Mouse (Mus musculus): ENCODE measurements around the gene Upp2. TPM values are rescaled to one million over a fixed set of nuclear protein-coding genes. Genes with fewer than 3 reads are reported as not detected.

The Upp2 gene
- total RNA-seq, 1 experiment from 2014 or later: 52.8 TPM

DNA sequence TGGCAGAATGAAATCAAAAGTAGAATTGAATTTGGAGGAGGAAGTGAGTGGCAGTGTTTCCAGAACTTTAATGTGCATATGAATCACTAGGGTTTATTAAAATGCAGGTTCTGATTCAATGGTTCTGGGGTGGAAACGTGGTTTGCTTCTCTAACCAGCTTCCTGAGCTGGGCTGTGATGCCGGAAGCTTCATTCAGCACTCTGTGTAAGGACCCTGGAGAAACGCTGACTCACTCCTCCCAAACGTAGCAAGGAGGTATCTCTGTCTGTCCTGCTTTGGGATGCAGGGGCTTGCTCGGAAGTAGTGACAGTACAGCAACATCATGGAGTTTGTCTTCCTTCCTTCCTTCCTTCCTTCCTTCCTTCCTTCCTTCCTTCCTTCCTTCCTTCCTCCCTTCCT is 192.6 kb downstream of the Upp2 start:
- DNase-seq: no peak

DNA sequence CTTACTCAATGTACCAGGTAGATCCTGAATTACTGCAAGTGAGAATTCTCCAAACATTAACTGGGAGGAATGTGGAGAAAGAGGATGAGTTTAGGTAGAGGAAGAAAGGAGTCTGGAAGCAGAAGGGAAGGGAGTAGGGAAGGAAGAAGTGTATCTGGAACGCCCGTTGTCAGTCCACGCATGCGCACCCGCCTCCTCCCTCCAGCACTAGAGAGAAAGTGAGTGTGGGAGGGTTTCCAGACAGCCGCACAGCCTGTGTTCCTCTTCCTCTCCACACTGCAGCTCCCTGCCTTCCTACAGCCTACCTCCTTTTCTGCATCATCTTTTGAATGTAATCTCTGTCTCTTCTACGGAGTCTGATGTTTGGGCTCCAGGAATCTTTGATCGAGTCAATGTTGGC is 198.0 kb downstream of the Upp2 start:
- no peak for DNase-seq

DNA sequence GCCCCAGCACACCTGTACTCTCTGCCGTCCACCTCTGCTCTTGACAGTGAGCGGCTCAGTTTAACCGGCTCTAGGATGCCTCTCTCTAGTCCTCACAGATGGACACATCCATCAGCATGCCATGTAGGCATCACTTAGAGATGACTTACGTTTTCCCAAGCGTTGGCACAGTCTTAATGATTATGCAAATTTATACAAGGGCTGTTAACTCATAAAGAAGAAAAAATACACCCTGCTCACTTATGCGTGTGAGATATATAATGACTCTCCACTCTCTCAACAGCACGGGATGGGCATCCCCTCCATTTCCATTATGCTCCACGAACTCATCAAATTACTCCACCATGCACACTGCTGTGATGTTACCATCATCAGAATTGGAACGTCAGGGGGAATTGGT is 206.7 kb downstream of the Upp2 start:
- no peak for DNase-seq

DNA sequence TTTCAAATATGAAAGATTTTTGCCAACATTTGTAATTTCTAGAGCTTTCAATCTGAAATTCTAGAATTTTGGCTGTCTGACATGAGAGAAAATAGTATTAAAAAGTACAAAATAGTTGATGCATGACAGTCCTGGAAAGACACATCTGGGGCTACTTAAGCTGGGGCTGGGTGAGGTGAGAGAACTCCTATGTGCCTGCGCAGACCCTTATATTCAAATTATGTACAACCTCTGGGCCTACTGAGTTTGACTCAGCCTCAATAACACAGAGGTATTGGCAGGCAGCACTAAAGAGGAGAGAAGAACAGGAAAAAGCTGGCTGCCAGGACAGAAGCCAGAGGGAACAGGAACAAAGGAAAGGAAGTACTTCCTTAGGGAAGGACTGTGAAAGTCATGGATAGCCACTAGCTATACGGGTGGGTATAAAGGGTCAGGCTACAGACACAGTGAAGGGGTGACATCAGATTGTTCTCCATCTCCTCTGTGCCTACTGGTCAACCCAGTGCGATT is 211.9 kb downstream of the Upp2 start:
- DNase-seq: no peak

DNA sequence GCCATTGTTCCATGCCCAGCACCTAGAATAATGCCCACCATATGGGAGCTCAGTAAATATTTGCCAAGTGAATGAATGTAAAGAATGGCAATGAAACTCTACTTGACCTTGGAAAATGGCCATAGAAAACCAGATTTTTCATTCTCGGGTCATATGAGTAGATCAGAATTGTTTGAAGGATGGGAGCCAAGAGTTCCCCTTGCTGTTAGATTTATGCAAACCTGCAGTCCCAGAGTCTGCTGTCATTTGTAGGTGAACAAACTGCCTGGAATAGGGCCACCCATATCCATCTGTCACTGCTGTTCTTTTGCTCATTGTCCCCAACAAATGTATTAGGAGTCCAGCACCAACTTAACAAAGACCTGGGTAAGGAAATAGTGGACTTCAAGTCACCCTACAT is 216.4 kb downstream of the Upp2 start:
- no peak for DNase-seq

DNA sequence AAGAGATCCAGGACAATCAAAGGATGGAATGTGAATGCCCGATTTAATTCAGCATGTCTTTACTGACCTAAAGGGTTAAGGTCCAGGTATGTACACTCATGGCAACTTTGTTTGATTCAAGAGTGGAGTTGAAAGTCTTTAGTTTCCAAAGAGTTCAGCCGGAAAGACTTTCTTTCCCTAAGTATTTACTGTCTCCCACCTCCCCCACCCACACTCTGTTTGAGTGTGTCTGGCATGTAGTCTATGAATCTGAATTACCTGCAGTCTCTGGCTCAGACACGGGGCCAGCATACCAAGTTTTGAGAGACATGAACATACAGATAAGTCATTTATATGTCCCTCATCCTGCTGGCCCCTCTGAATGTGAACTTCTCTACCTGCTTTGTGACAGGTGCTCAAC is 219.1 kb downstream of the Upp2 start:
- DNase-seq: no peak

DNA sequence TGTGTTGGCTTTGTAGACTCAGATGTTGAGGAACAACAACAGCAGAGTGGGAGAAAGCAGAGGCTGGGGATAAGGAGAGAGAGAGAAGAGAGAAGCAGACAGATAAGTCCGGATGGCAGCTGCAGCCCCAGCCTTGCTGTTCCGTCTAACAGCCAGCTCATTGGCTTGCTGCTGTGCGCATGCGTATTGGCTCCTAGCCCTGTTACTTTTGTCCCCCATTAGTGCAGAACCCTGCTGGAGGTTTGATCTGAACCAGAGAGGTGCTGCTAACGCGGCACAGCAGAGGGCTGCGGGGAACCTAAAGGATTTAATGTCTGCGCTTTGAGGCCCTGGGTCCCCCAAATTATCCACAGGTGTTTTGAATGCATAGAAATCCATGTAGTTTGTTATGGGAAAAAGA is 219.6 kb downstream of the Upp2 start:
- DNase-seq: peak; percentile 17

DNA sequence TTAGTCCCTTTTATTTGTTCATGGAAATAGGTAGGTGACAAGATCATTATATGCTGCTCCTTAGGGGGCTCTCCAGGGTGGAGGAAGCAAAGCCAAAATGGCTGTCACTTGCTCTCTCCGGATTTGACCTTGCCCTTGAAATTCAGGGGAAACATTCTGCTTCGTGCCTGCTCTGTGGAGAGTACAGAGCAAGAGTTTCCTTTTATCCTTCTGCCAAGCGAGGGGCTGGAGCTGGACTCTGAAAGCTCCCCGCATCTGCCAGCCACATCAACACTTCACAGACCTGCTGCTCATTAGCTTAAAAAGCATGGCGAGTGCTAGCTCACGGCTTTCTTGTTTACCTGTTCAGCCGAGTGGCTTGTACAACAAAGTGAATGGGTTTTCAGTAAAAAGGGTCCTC is 220.3 kb downstream of the Upp2 start:
- peak; percentile 32 for DNase-seq

DNA sequence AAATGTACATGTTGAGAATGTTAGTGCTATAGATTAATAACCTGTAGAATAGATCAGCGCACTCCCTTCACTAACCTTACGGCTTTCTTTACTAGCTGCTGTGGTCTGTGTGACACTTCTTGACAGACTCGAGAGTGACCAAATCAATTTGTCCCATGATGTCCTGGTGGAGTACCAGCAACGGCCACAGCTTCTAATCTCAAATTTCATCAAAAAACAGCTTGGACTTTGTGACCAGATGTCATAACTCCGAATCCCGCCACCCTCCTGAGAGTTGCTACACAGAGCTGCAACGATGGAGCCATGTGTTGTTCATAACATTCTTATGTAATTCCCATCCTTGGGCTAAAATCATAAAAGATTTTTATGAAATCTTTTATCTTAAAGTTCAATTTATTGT is 222.8 kb downstream of the Upp2 start:
- DNase-seq: no peak

DNA sequence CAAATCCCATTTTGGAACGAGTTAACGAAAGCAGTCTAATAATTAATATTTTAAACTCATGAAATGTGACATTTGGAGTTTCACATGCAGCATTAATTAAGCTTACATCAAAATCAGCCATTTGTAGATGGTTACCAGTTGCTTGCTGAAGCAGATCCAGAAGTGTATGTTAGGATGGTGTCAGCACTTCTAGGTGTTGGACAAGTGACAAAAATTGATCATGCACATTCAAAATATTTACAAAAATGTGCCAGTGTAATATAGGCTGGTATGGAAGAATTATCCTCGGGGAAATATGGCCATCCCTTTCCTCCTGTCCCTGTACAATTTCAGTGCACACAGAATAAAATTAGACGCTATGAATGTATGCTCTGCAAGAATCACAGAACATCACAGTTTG is 223.3 kb downstream of the Upp2 start:
- DNase-seq: no peak

DNA sequence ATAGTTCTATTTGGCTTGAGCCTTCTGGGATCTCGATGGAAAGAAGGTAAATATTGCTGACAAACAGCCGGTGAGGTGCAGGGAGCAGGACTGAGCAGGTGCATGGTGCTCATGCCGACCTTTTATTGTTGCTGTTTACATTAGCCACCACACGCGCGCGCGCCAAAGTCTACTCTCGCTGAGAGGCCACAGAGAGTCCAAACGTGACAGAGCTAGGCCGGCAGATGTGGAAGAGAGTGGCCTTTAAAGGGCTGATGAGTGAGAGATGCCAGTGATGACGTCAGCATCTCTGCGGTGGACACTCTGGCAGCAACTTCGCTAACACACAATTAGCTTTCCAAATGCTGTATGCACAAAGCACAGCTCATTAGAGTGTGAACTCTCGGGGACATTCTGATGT is 227.4 kb downstream of the Upp2 start:
- DNase-seq: no peak

DNA sequence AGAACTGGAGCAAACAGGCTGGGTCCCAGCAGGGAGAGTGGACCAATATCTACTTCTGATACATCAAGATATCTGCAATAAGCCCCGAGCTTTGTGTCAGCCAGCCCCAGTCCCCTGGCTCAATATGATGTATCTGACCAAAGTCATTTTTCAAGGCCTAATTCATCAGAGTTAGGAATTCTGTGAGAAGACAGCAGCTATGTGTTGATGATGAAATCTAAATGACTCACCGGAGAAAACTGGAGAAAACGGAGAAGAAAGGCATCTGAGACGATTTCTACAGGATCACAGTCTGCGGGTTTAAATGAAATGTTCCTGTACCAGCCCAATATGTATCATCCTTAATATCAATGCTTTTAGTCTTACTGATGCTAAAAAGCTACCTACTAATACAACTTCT is 228.3 kb downstream of the Upp2 start:
- DNase-seq: no peak

DNA sequence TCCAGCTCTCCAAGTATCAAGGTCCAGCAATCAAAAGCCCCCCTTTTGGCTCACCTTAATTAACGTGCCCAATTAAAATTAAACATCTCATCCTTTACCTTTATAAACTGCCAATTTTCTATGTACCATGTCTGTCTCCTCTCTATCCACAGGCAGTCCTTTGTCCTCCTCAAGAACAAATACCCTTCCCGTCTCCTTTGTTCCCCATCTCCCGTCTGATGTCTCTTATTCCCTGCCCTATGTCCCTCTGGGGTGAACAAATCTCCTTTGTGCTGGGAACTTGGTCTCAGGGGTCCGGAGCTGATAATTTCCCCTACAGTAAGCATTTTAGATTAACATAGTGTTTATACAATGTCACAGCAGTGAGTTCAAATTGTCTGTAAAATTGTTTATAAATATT is 230.4 kb downstream of the Upp2 start:
- DNase-seq: no peak

DNA sequence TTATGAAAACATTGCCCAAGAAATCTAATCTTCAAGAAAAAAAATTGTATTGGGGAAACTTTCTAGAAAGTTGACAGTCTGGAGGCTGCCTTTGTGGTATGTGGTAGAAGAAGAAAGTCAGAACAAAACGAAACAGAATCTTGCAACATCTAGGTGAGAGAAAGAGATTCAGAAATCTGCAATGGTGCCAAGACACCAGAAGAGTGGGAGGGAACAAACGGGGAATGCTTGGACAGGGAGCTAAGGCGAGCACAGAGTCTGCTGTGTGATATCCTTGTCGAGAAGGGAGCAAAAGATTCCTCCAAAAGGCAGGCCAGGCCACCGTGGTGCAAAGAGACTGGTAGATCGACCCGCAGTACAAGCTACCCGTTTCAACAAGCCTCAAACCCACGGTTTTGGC is 232.0 kb downstream of the Upp2 start:
- DNase-seq: no peak

DNA sequence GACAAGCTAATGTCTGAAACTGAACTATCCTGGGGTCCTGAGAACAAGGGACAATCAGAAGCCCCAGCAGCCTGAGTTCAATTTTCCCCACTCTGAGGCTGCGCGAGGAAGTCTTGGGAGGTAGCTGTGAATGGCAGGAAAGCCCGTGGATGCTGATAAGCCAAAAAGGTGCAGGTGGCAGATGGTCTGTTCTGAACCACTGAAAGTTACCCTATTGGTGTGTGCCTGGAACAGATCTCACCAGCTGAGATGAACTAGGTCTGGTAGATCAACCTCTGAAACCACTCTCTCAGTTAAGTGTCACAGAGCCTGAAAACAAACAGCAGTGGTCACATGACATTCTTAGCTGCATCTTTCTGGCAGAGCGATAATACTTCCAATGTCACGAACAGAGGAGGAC is 232.5 kb downstream of the Upp2 start:
- DNase-seq: no peak

DNA sequence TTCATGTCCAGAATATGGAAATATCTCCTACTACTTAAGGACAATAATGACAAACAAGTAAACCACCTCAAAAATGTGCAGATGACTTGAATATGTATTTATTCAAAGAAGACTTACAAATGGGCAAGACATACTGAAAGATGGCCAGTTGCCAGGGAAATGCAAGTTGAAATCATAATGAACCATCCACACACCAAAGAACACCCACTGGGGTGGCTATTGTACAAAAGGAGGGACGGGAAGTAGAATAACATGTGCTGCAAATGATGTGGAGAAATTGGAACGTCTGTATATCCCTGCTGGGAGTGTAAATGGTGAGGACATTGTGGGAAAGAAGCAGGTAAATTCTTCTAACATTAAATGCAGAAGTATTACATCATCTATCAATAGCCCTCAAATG is 245.8 kb downstream of the Upp2 start:
- no peak for DNase-seq

DNA sequence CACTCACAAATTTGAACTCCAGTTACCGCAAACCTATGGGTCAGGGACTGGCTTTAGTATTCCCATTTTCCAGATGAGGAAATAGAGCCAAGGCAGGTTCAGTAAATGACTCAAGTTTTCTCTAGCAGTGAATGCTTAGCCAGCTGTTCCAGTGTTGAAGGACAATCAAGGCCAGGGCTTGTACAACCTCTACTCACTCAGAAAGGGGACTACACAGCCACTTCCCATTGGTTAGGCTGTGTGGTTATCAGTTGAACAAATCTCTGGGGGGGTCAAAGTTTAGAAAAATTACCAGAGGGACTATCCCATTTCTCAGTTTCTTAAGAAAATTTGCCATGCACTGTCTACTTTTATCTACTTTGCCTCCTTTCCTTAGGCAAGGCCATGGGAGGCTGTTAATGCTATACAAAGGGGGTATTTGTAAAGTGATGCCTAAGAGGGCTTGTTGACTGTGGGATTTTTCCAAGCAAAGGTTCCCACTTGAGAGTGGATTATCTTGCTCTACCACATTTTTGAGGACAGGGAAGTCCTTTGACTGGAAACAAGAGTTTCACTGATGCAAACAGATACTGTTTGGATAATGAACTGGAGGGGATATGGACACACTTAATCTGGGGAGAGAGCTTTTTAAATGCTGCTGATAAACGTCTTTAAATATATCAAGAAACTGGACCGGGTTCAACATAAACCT is 262.0 kb downstream of the Upp2 start:
- DNase-seq: no peak

DNA sequence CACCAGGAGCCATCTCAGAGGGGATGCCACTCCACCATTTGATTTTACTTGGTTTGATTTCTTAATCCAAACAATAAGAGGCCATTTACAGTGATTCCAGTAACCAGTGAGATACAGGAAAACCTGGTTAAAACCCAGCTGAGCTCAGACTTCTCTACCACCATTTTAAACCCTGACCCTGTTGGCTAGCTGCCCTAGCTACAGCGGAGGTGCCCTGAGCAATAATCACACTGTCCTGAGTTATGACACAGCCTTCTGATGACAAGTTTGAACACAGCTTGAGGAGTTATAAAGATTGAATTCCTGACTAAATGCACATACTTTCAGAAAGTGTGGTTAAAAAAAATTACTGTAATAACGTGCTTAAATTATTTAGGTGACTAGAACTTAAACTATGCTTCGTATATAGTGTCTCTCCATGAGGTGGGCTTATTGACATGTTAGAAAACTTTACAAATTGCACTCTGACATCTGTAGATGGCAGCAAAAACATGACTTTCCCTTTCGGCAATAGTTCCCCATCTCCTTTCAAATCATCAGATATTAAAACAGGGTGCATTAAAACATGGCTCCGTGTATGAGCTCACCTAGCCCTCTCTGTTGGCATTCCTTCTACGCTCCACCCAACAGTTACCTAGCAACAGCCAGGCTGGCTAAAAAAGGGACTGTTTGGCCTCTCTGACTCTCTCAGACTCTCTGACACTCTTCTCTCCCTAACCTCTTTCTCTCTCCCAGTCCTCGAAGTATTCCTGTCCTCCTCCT is 263.1 kb downstream of the Upp2 start:
- DNase-seq: peak; percentile 36

DNA sequence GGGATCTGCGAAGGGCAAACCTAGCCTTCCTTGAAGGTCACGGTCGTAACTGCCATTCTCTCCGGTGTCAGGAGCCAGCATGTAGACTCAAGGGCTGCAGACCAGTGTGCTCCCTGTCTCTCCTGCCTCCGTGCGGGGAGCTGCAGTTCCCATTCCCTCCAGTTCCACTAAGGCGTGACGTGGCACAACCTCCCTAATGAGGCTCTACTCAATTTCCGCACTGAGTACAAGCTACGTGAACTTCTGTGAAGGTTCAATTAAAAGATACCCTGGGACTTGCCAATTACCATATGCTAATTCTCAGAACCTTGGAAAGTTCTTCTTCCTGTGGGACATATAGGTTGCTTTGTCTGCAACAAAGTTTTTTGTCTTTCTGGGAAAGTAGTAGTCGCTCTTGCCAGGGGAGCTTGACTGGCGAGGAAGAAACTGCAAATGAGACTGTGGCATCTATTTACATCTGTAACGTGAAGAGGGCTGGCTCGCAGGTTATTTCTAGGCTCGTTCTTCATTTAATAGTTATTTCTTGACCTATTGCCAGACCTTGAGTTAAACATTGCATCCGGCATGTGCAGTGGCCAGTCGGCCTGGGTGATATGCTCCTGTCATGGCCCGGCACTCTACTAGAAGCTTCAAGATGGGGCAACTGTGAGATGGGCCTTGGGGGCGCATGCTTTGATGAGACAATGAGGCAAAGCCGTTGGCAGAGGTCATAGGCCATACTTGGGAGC is 265.3 kb downstream of the Upp2 start:
- no peak for DNase-seq

DNA sequence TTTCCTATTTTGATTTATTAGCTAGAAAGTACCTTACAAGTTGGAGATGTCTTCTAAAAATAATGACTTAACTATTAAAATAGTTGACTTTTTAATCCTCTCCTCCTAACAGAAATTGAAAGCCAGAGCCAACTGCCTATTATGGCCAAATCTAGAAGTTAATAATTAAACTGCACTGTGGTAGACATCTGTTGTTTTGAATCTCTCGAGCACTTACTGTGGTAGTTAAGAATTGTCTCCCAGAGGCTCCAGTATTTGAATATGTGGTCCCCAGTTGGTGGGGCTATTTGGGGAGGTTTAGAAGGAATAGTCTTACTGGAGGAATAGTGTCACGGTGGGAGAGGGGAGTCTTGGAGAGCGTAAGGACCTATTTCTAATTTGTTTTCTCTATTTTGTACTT is 273.9 kb downstream of the Upp2 start:
- DNase-seq: no peak

DNA sequence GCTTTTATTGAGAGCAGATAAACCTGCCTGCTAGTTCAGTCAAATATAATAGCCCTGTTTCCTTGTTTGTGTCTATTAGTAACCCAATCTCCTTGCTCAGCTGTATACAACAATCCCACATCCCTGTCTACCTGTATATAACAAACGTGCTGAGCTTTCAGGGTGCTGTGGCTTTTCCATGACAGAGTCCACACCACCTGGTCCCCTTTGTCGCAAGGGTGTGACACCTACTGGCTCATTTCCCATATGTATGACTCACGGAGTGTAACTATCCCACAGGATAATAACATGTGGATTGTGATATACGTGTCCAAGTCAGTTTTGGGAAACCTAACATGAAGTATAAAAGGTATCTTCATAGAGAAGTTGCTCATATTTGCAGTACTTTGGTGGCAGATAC is 275.3 kb downstream of the Upp2 start:
- no peak for DNase-seq

Data from adrenal gland, postnatal 14 days (tissue).